Mouse (Mus musculus): ENCODE measurements around the gene Homer2. TPM values are rescaled to one million over a fixed set of nuclear protein-coding genes. Genes with fewer than 3 reads are reported as not detected.

Gene Homer2
- polyA plus RNA-seq, 1 experiment from 2014 or later = 11.7 TPM

DNA sequence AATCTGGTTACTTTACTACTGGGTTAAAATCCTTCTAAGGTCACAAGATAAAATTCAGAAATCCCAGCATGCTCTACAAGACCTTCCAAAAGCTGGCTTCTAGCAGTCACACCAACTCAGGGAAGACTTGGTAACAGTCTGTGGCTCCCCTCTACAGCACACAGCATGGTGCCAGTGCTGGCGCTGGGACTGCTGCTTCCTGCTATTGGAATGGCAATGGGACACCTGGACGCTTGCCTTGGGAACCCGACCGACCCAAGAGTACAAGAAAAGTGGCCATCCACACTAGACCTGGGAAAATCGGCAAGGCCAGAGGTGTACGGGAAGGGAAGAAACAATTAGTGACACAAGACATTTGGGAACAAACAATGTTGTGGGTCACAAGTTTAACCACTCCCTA is 74.7 kb downstream of the Homer2 start:
- Histone ChIP-seq H3K4me1 (ENCODE audit: insufficient read depth, low read length) (no peaks in the 10 kb centered on the region), H3K27me3 (ENCODE audit: insufficient read depth, low read length) (no peaks in the 10 kb centered on the region), H3K9me3 (ENCODE audit: low read length) (no peaks in the 10 kb centered on the region), H3K4me3 (ENCODE audit: low read length) (no peak overlapping the region), H3K36me3 (ENCODE audit: insufficient read depth, low read length) (0 out of 2 replicates have a peak, but pooled peaks cover 2% of the 10 kb centered on the region), H3K9ac (replicated peaks; ENCODE audit: low read length) (no peak overlapping the region), H3K4me2 (replicated peaks; ENCODE audit: low read depth, low read length) (no peak overlapping the region), H3K27ac (ENCODE audit: low read length) (no peak overlapping the region)
- no peak for ATAC-seq (ENCODE audit: low FRiP score, low TSS enrichment)
- 86% methylated on average over 6 of the region's 6 CpGs for WGBS

DNA sequence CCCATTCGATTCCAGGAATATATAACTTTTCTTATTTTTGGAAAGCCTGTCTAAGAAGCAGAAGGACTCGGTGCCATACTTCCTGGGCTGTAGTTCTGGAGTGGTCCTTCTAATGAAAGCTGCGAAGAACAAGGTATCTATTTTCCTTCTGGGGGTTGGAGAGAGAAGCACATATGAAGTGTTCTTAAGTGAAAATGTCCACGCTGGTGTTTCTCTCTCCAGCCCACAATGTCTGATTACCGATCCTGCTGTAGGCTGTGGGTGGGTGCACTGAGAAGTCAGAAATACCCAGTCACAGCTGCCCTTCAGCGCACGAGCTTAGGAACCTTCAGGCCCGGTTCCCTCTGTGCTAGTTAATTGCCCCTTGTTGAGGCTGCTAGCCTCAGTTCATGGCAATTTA is 76.1 kb downstream of the Homer2 start:
- Histone ChIP-seq H3K9ac (replicated peaks; ENCODE audit: low read length) (no peak overlapping the region), H3K27me3 (ENCODE audit: insufficient read depth, low read length) (no peaks in the 10 kb centered on the region), H3K9me3 (ENCODE audit: low read length) (no peaks in the 10 kb centered on the region; the same call in 1 of the 2 replicates), H3K4me2 (replicated peaks; ENCODE audit: low read depth, low read length) (no peak overlapping the region), H3K27ac (ENCODE audit: low read length) (no peak overlapping the region), H3K4me3 (ENCODE audit: low read length) (no peak overlapping the region), H3K36me3 (ENCODE audit: insufficient read depth, low read length) (0 out of 2 replicates have a peak, but pooled peaks cover 2% of the 10 kb centered on the region), H3K4me1 (ENCODE audit: insufficient read depth, low read length) (no peaks in the 10 kb centered on the region)
- WGBS = 83% methylated on average over 8 of the region's 8 CpGs
- no peak for ATAC-seq (ENCODE audit: low FRiP score, low TSS enrichment)

DNA sequence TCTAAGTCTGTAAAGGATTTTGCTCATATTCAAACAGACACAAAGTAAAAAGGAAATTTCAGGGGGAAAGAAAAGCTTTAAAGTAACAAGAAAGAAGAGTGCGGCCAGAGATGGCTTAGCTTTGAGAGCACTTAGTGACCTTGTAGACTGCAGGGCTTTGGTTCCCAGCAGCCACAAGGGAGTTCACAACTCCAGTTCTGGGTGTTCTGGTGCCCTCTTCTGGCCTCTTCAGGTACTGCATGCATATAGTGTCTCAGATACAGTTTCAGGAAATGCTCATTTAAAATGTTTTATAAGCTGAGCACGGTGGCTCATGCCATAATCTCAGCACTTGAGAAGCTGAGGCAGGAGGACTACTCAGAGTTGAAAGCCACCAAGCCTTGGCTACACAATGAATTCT is 80.9 kb downstream of the Homer2 start:
- Histone ChIP-seq H3K4me2 (replicated peaks; ENCODE audit: low read depth, low read length) (no peak overlapping the region), H3K27me3 (ENCODE audit: insufficient read depth, low read length) (no peaks in the 10 kb centered on the region), H3K9ac (replicated peaks; ENCODE audit: low read length) (no peak overlapping the region), H3K36me3 (ENCODE audit: insufficient read depth, low read length) (no peaks in the 10 kb centered on the region), H3K4me3 (ENCODE audit: low read length) (no peak overlapping the region), H3K4me1 (ENCODE audit: insufficient read depth, low read length) (no peaks in the 10 kb centered on the region), H3K27ac (ENCODE audit: low read length) (no peak overlapping the region), H3K9me3 (ENCODE audit: low read length) (no peaks in the 10 kb centered on the region; the same call in 1 of the 2 replicates)
- WGBS = 84% methylated on average over 2 of the region's 2 CpGs
- ATAC-seq (ENCODE audit: low FRiP score, low TSS enrichment) = no peak

DNA sequence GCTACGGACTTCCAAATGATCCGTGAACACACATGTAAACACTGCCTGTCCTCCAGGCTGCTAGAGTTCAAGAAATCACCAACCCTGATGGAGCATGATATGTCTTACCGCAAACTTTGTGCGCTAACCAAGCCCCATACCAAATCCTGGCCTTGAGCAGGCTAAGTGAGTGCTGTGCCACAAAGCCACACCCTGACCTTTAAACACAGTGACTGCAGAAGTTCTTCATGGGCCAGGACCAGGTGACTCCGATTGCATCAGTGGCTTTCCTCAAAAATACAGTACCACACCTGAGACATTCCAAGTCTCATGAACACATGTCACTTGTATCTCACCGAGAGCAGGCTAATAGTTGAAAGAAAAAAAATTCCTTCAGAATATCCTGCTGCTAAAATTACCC is 83.6 kb downstream of the Homer2 start:
- no peak overlapping the region for H3K4me2 ChIP-seq (replicated peaks; ENCODE audit: low read depth, low read length)
- no peaks in the 10 kb centered on the region; the same call in 1 of the 2 replicates for H3K9me3 ChIP-seq (ENCODE audit: low read length)
- H3K27me3 ChIP-seq (ENCODE audit: insufficient read depth, low read length) = no peaks in the 10 kb centered on the region
- H3K4me1 ChIP-seq (ENCODE audit: insufficient read depth, low read length) = no peaks in the 10 kb centered on the region
- no peak overlapping the region for H3K9ac ChIP-seq (replicated peaks; ENCODE audit: low read length)
- WGBS = 83% methylated on average over 6 of the region's 6 CpGs
- no peaks in the 10 kb centered on the region for H3K36me3 ChIP-seq (ENCODE audit: insufficient read depth, low read length)
- no peak overlapping the region for H3K4me3 ChIP-seq (ENCODE audit: low read length)
- H3K27ac ChIP-seq (ENCODE audit: low read length) = no peak overlapping the region
- ATAC-seq (ENCODE audit: low FRiP score, low TSS enrichment) = no peak

DNA sequence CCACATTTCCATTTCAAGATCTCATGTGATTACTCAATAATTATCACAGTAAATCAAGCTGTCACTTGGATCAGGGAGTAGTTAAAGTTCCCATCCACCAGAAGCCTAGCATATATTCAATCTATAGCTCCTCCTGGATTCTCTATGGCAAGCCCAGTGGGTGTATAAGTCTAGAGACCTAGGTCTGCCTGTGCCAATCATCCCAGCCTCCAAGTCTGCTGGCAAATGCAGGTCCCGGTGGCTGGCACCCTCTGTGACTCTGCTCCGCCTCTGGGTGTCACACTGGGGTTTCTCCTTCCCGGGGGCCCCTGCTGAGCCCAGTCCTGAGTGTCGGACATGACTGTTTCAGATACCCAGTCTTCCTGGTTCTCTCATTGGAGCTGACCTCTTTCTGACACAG is 84.5 kb downstream of the Homer2 start:
- WGBS = 69% methylated on average over 4 of the region's 4 CpGs
- Histone ChIP-seq H3K27ac (ENCODE audit: low read length) (no peak overlapping the region), H3K9ac (replicated peaks; ENCODE audit: low read length) (no peak overlapping the region), H3K4me2 (replicated peaks; ENCODE audit: low read depth, low read length) (no peak overlapping the region), H3K4me3 (ENCODE audit: low read length) (no peak overlapping the region), H3K9me3 (ENCODE audit: low read length) (no peaks in the 10 kb centered on the region; the same call in 1 of the 2 replicates), H3K4me1 (ENCODE audit: insufficient read depth, low read length) (no peaks in the 10 kb centered on the region), H3K36me3 (ENCODE audit: insufficient read depth, low read length) (no peaks in the 10 kb centered on the region), H3K27me3 (ENCODE audit: insufficient read depth, low read length) (no peaks in the 10 kb centered on the region)
- ATAC-seq (ENCODE audit: low FRiP score, low TSS enrichment) = no peak

DNA sequence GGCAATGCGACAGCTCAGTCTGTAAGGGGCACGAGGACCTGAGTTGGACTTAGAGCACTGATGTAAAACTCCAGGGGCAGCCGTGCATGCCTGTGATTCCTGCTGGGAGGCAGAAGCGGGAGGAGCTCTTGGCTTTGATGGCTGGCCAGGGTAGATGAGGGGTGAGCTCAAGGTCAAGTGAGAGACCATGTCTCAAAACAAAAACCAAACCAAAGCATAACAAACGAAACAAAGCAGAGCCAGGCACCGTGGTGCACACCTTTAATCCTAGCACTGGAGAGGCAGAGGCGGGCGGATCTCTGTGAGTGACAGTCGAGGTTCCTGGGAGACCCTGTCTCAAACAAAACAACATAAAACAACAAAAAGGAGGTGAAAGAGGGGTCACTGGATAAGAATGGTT is 92.3 kb downstream of the Homer2 start:
- Histone ChIP-seq H3K4me3 (ENCODE audit: low read length) (no peak overlapping the region), H3K36me3 (ENCODE audit: insufficient read depth, low read length) (no peaks in the 10 kb centered on the region), H3K4me1 (ENCODE audit: insufficient read depth, low read length) (no peaks in the 10 kb centered on the region), H3K27me3 (ENCODE audit: insufficient read depth, low read length) (no peaks in the 10 kb centered on the region), H3K4me2 (replicated peaks; ENCODE audit: low read depth, low read length) (no peak overlapping the region), H3K9ac (replicated peaks; ENCODE audit: low read length) (no peak overlapping the region), H3K27ac (ENCODE audit: low read length) (no peak overlapping the region), H3K9me3 (ENCODE audit: low read length) (no peaks in the 10 kb centered on the region)
- 74% methylated on average over 9 of the region's 9 CpGs for WGBS
- ATAC-seq (ENCODE audit: low FRiP score, low TSS enrichment) = no peak

DNA sequence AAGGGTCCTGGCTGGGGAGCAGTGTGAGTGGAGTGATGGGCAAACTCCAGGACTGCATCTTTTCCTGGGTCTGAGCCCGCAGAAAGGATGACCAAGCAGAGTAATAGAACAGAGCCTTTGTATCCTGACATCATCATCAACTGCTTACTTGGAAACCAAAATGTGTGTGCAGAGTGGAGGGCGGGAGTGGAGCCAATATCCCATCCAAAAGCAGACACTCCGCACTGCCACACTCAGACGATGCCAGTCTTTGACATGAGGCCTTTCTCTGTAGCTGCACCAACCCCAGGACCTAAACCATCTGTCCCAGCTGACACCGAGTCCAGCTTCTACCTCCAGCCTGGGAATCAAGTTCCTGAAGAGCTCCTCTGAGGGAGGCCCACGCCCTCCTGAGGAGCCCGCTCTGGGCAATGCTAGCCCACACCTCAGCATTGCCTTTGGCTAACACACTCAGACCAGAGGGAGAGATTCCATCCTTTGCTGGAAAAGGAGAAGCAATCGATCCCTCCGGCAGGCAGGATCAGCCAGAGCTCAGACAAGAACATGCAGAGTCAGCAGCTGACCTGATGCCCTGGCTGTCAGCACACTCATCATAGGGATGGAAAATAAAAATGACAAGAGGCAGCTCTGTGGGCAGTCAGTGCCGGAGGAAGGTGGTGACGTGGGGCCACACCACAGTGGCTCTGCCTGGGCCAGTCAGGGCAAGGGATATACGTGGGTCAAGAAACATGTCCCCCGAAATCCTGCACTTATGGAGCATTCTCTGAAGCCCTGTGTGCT is 94.3 kb downstream of the Homer2 start:
- no peaks in the 10 kb centered on the region for H3K9me3 ChIP-seq (ENCODE audit: low read length)
- no peak overlapping the region for H3K4me2 ChIP-seq (replicated peaks; ENCODE audit: low read depth, low read length)
- H3K27me3 ChIP-seq (ENCODE audit: insufficient read depth, low read length) = no peaks in the 10 kb centered on the region
- no peaks in the 10 kb centered on the region for H3K36me3 ChIP-seq (ENCODE audit: insufficient read depth, low read length)
- WGBS = 86% methylated on average over 13 of the region's 13 CpGs
- ATAC-seq (ENCODE audit: low FRiP score, low TSS enrichment) = no peak
- no peak overlapping the region for H3K27ac ChIP-seq (ENCODE audit: low read length)
- H3K4me1 ChIP-seq (ENCODE audit: insufficient read depth, low read length) = no peaks in the 10 kb centered on the region
- no peak overlapping the region for H3K4me3 ChIP-seq (ENCODE audit: low read length)
- H3K9ac ChIP-seq (replicated peaks; ENCODE audit: low read length) = no peak overlapping the region

DNA sequence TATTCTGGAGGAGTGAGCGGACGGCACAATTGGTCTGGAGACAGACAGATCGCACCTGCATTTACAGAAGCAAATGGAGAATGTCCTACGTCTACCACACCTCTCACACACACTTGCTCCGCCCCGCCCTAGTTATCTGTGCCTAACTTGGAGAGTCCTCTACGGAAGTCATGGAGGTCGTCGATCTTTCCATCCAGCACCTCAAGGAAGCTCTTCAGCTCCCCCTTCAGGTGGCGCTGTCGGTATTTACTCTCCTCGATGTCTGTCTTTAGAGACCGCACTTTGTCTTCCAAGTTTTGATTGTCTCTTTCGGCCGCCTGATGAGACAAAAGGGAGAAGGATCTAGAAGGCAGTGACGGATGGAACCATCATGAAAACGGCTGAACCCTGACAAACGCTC is 97.2 kb downstream of the Homer2 start:
- Histone ChIP-seq H3K4me2 (replicated peaks; ENCODE audit: low read depth, low read length) (no peak overlapping the region), H3K4me1 (ENCODE audit: insufficient read depth, low read length) (no peaks in the 10 kb centered on the region), H3K27ac (ENCODE audit: low read length) (no peak overlapping the region), H3K36me3 (ENCODE audit: insufficient read depth, low read length) (no peaks in the 10 kb centered on the region), H3K4me3 (ENCODE audit: low read length) (no peak overlapping the region), H3K9me3 (ENCODE audit: low read length) (no peaks in the 10 kb centered on the region), H3K27me3 (ENCODE audit: insufficient read depth, low read length) (no peaks in the 10 kb centered on the region), H3K9ac (replicated peaks; ENCODE audit: low read length) (no peak overlapping the region)
- ATAC-seq (ENCODE audit: low FRiP score, low TSS enrichment) = no peak
- WGBS = 69% methylated on average over 18 of the region's 18 CpGs

DNA sequence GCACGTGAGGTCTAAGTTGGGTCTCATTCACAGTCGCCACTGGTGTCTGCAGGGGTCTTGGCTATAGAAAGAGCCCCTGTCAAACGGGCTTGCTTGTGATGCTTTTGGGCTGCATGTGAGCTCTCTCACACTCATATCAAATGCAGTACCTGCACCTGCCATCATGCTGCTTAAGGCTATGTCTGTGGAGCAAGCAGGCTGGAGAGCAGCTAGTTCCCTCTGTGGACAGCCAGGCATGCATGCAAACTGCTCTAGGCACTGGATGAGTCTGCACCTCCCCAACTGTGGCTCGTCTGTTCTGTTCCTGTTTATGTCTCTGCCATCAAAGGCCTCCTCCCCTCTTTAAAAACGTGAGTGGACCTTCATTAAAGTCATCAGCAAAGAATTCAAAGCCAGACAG is 100.9 kb downstream of the Homer2 start:
- no peak overlapping the region for H3K4me2 ChIP-seq (replicated peaks; ENCODE audit: low read depth, low read length)
- ATAC-seq (ENCODE audit: low FRiP score, low TSS enrichment) = no peak
- 55% methylated on average over 5 of the region's 5 CpGs for WGBS
- no peaks in the 10 kb centered on the region for H3K27me3 ChIP-seq (ENCODE audit: insufficient read depth, low read length)
- H3K4me3 ChIP-seq (ENCODE audit: low read length) = no peak overlapping the region
- no peaks in the 10 kb centered on the region for H3K36me3 ChIP-seq (ENCODE audit: insufficient read depth, low read length)
- H3K4me1 ChIP-seq (ENCODE audit: insufficient read depth, low read length) = no peaks in the 10 kb centered on the region
- H3K9me3 ChIP-seq (ENCODE audit: low read length) = no peaks in the 10 kb centered on the region
- H3K9ac ChIP-seq (replicated peaks; ENCODE audit: low read length) = no peak overlapping the region
- no peak overlapping the region for H3K27ac ChIP-seq (ENCODE audit: low read length)

DNA sequence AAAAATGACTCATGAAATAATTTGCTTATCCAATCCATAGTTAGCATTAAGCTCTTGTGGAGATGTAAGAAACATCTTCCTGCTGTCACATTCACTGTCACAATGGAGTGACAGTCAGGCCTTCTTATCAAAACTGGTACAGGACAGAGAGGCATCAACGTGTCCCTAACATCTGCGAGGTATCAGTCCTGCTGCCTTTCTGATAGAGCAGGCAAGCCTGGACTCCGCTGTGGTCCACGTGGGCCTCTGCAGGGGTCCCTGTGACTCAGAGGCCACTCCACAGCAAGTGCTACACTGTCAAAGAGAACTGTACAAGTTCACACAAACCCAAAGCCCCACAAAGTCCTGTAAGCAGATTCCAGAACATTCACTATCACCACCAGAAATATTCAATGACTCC is 101.8 kb downstream of the Homer2 start:
- H3K4me2 ChIP-seq (replicated peaks; ENCODE audit: low read depth, low read length) = no peak overlapping the region
- no peak overlapping the region for H3K9ac ChIP-seq (replicated peaks; ENCODE audit: low read length)
- H3K4me1 ChIP-seq (ENCODE audit: insufficient read depth, low read length) = no peaks in the 10 kb centered on the region
- WGBS = 78% methylated on average over 4 of the region's 4 CpGs
- no peaks in the 10 kb centered on the region for H3K36me3 ChIP-seq (ENCODE audit: insufficient read depth, low read length)
- ATAC-seq (ENCODE audit: low FRiP score, low TSS enrichment) = no peak
- H3K9me3 ChIP-seq (ENCODE audit: low read length) = no peaks in the 10 kb centered on the region
- no peak overlapping the region for H3K27ac ChIP-seq (ENCODE audit: low read length)
- no peak overlapping the region for H3K4me3 ChIP-seq (ENCODE audit: low read length)
- no peaks in the 10 kb centered on the region for H3K27me3 ChIP-seq (ENCODE audit: insufficient read depth, low read length)

Data from kidney, embryonic 16.5 days (tissue).